8 mouse cellular contexts compared by ENCODE assay signal in the genomic region with DNA sequence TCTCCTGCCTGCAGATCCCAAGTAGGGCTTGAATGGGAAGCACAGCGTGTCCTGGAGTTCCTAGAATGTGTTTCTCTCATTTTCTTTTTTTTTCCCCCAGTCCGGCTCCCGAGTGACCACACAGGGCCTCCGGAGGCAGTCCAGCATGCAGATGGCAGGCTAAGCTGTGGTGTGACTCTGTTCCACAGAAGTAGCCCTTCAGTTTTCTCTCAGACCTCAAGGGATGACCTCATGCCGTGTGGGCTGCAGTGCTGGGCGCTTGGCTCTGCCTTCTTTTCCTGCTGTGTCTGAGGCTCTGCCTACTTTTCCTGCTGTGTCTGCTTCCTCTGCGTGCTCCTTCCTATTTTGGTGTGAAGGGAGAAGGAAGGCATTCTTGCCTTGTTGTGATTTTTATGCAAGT.
DNase-seq lines count a peak whose midpoint lies in the region; ATAC-seq and TF ChIP-seq lines count a peak whose summit lies in the region.

No protein-coding gene starts in this region.

- peak overlapping the region; percentile 50 for H3K4me3 ChIP-seq in gastrocnemius, adult 2 months
- H3K4me3 ChIP-seq in forebrain, embryonic 14.5 days (ENCODE audit: low read depth, low read length) = no peak overlapping the region
- H3K4me3 ChIP-seq in limb, embryonic 10.5 days = no peak overlapping the region

- no peak overlapping the region for H3K4me2 ChIP-seq in forebrain, embryonic 14.5 days (ENCODE audit: low read length)

- H3K9ac ChIP-seq in forebrain, embryonic 14.5 days (ENCODE audit: low read length) = no peak overlapping the region

- 32% methylated on average over 7 of the region's 7 CpGs for WGBS in forebrain, embryonic 14.5 days
- WGBS in limb, embryonic 10.5 days = 31% methylated on average over 7 of the region's 7 CpGs

- H3K9me3 ChIP-seq in forebrain, embryonic 14.5 days (replicated peaks; ENCODE audit: control insufficient read depth, low read length) = no peaks in the 10 kb centered on the region
- H3K9me3 ChIP-seq in limb, embryonic 10.5 days (replicated peaks) = no peaks in the 10 kb centered on the region

- intact Hi-C loops in gastrocnemius, adult 2 months (cut with DNase I) = no loop called here

- no peak for TF ChIP-seq CTCF in gastrocnemius, adult 2 months (IDR thresholded peaks at IDR 0.05)

- H3K27me3 ChIP-seq in forebrain, embryonic 14.5 days (replicated peaks; ENCODE audit: control insufficient read depth, insufficient read depth, low read length) = no peaks in the 10 kb centered on the region
- no peaks in the 10 kb centered on the region for H3K27me3 ChIP-seq in limb, embryonic 10.5 days (ENCODE audit: low read depth, poor library complexity, severe bottlenecking)

- no peaks in the 10 kb centered on the region for H3K36me3 ChIP-seq in forebrain, embryonic 14.5 days (ENCODE audit: control insufficient read depth, insufficient read depth, low read length)
- no peaks in the 10 kb centered on the region for H3K36me3 ChIP-seq in limb, embryonic 10.5 days

- peak; percentile 28 for DNase-seq in gastrocnemius, adult 2 months
- no peak for DNase-seq in gastrocnemius, adult 18-20 months (ENCODE audit: low spot score)
- peak; percentile 4 for DNase-seq in forebrain, embryonic 14.5 days (ENCODE audit: low spot score)
- DNase-seq in limb, embryonic 10.5 days (ENCODE audit: low spot score) = peak; percentile 53
- no peak for DNase-seq in adrenal gland, adult 2 months
- DNase-seq in urinary bladder, postnatal 36 days (ENCODE audit: low spot score in 2 of 2) = no peak
- no peak for DNase-seq in layer of hippocampus, postnatal 36 days

- H3K4me1 ChIP-seq in forebrain, embryonic 14.5 days (ENCODE audit: control insufficient read depth, insufficient read depth, low read length) = no peaks in the 10 kb centered on the region
- H3K4me1 ChIP-seq in limb, embryonic 10.5 days = peaks cover 37% of the 10 kb centered on the region

- H3K27ac ChIP-seq in gastrocnemius, adult 2 months = peak overlapping the region; percentile 38
- H3K27ac ChIP-seq in forebrain, embryonic 14.5 days (ENCODE audit: low read depth, low read length) = no peak overlapping the region
- H3K27ac ChIP-seq in limb, embryonic 10.5 days = peak overlapping the region; percentile 86

- ATAC-seq in cerebellum, adult (ENCODE audit: insufficient number of reproducible peaks, low FRiP score, low TSS enrichment) = peak; percentile 93
- no peak for ATAC-seq in forebrain, embryonic 14.5 days

Comparison
In these comparisons a context has a peak if more than half of its experiments do, and no peak if none do; other contexts are left out.
1. DNase-seq: peak in gastrocnemius, adult 2 months (single experiment), forebrain, embryonic 14.5 days (single experiment) and limb, embryonic 10.5 days (single experiment); none in gastrocnemius, adult 18-20 months (single experiment), adrenal gland, adult 2 months (single experiment), urinary bladder, postnatal 36 days (0 of 2) and layer of hippocampus, postnatal 36 days (0 of 2).